Mouse (Mus musculus): ENCODE measurements at regions not wholly inside any gene's neighbourhood (a gene's known extent, or its start where the extent isn't known, plus 50 kb on each side); places are given as distances from the start of the nearest gene placed in this dataset.

- no peak for TF ChIP-seq CTCF (conservative IDR thresholded peaks at IDR 0.05; ENCODE audit: low read length)
- no peak for TF ChIP-seq POU5F1 (IDR thresholded peaks at IDR 0.05; ENCODE audit: borderline replicate concordance, low read length)
- TF ChIP-seq NANOG (IDR thresholded peaks at IDR 0.05; ENCODE audit: borderline replicate concordance, low read length), result no peak
- no peaks in the 10 kb centered on the region for H3K4me1 ChIP-seq (replicated peaks; ENCODE audit: low read depth, low read length)
- H3K27me3 ChIP-seq (ENCODE audit: insufficient read depth, low read length), result no peaks in the 10 kb centered on the region
- H3K36me3 ChIP-seq (ENCODE audit: insufficient read depth, low read length), result no peaks in the 10 kb centered on the region
- H3K9me3 ChIP-seq (ENCODE audit: low read length), result no peaks in the 10 kb centered on the region
- H3K4me3 ChIP-seq (replicated peaks; ENCODE audit: low read length), result no peak overlapping the region
Measured at GRCm38 (mm10) chr3:115655020-115655419, 59.9 kb downstream of the S1pr1 start.

GRCm38 (mm10) chr3:115652236-115652635 lies 62.6 kb downstream of the S1pr1 start:
- Histone ChIP-seq H3K4me1 (replicated peaks; ENCODE audit: low read depth, low read length) (no peaks in the 10 kb centered on the region), H3K27me3 (ENCODE audit: insufficient read depth, low read length) (no peaks in the 10 kb centered on the region), H3K9me3 (ENCODE audit: low read length) (no peaks in the 10 kb centered on the region), H3K4me3 (replicated peaks; ENCODE audit: low read length) (no peak overlapping the region), H3K36me3 (ENCODE audit: insufficient read depth, low read length) (no peaks in the 10 kb centered on the region)
- TF ChIP-seq POU5F1 (IDR thresholded peaks at IDR 0.05; ENCODE audit: borderline replicate concordance, low read length), result no peak
- TF ChIP-seq CTCF (conservative IDR thresholded peaks at IDR 0.05; ENCODE audit: low read length), result no peak
- TF ChIP-seq NANOG (IDR thresholded peaks at IDR 0.05; ENCODE audit: borderline replicate concordance, low read length), result no peak

- Histone ChIP-seq H3K9me3 (ENCODE audit: low read length) (no peaks in the 10 kb centered on the region), H3K36me3 (ENCODE audit: insufficient read depth, low read length) (no peaks in the 10 kb centered on the region), H3K4me1 (replicated peaks; ENCODE audit: low read depth, low read length) (no peaks in the 10 kb centered on the region), H3K4me3 (replicated peaks; ENCODE audit: low read length) (no peak overlapping the region), H3K27me3 (ENCODE audit: insufficient read depth, low read length) (no peaks in the 10 kb centered on the region)
- TF ChIP-seq NANOG (IDR thresholded peaks at IDR 0.05; ENCODE audit: borderline replicate concordance, low read length) (no peak), CTCF (conservative IDR thresholded peaks at IDR 0.05; ENCODE audit: low read length) (no peak), POU5F1 (IDR thresholded peaks at IDR 0.05; ENCODE audit: borderline replicate concordance, low read length) (no peak)
Measured at GRCm38 (mm10) chr3:115649338-115650117, 65.3 kb downstream of the S1pr1 start.

- peaks cover 13% of the 10 kb centered on the region for H3K4me1 ChIP-seq (replicated peaks; ENCODE audit: low read depth, low read length)
Measured at GRCm38 (mm10) chr3:115646993-115647392, 67.9 kb downstream of the S1pr1 start.

GRCm38 (mm10) chr3:115644307-115644706 lies 70.6 kb downstream of the S1pr1 start:
- no peak overlapping the region for H3K4me3 ChIP-seq (replicated peaks; ENCODE audit: low read length)
- H3K4me1 ChIP-seq (replicated peaks; ENCODE audit: low read depth, low read length), result peaks cover 20% of the 10 kb centered on the region
- no peaks in the 10 kb centered on the region for H3K27me3 ChIP-seq (ENCODE audit: insufficient read depth, low read length)
- no peaks in the 10 kb centered on the region for H3K9me3 ChIP-seq (ENCODE audit: low read length)
- TF ChIP-seq NANOG (IDR thresholded peaks at IDR 0.05; ENCODE audit: borderline replicate concordance, low read length), result no peak
- no peak for TF ChIP-seq POU5F1 (IDR thresholded peaks at IDR 0.05; ENCODE audit: borderline replicate concordance, low read length)
- no peak for TF ChIP-seq CTCF (conservative IDR thresholded peaks at IDR 0.05; ENCODE audit: low read length)
- no peaks in the 10 kb centered on the region for H3K36me3 ChIP-seq (ENCODE audit: insufficient read depth, low read length)

More at GRCm38 (mm10) chr3:115646993-115647392, 67.9 kb downstream of the S1pr1 start:
- no peak overlapping the region for H3K4me3 ChIP-seq (replicated peaks; ENCODE audit: low read length)
- TF ChIP-seq CTCF (conservative IDR thresholded peaks at IDR 0.05; ENCODE audit: low read length) (no peak), POU5F1 (IDR thresholded peaks at IDR 0.05; ENCODE audit: borderline replicate concordance, low read length) (no peak), NANOG (IDR thresholded peaks at IDR 0.05; ENCODE audit: borderline replicate concordance, low read length) (no peak)
- H3K9me3 ChIP-seq (ENCODE audit: low read length), result no peaks in the 10 kb centered on the region
- no peaks in the 10 kb centered on the region for H3K27me3 ChIP-seq (ENCODE audit: insufficient read depth, low read length)
- H3K36me3 ChIP-seq (ENCODE audit: insufficient read depth, low read length), result no peaks in the 10 kb centered on the region

- Histone ChIP-seq H3K36me3 (ENCODE audit: insufficient read depth, low read length) (no peaks in the 10 kb centered on the region), H3K4me1 (replicated peaks; ENCODE audit: low read depth, low read length) (peaks cover 20% of the 10 kb centered on the region), H3K4me3 (replicated peaks; ENCODE audit: low read length) (peak overlapping the region; percentile 52; the same call in 1 of the 2 replicates), H3K9me3 (ENCODE audit: low read length) (no peaks in the 10 kb centered on the region), H3K27me3 (ENCODE audit: insufficient read depth, low read length) (no peaks in the 10 kb centered on the region)
- peak; percentile 90 for TF ChIP-seq CTCF (conservative IDR thresholded peaks at IDR 0.05; ENCODE audit: low read length)
- no peak for TF ChIP-seq NANOG (IDR thresholded peaks at IDR 0.05; ENCODE audit: borderline replicate concordance, low read length)
- no peak for TF ChIP-seq POU5F1 (IDR thresholded peaks at IDR 0.05; ENCODE audit: borderline replicate concordance, low read length)
Measured at GRCm38 (mm10) chr3:115642846-115643260, 72.0 kb downstream of the S1pr1 start.

- peak overlapping the region; percentile 60 for H3K4me3 ChIP-seq (replicated peaks; ENCODE audit: low read length)
- peaks cover 1% of the 10 kb centered on the region; the same call in 1 of the 2 replicates for H3K27me3 ChIP-seq (ENCODE audit: insufficient read depth, low read length)
- TF ChIP-seq CTCF (conservative IDR thresholded peaks at IDR 0.05; ENCODE audit: low read length), result no peak
- TF ChIP-seq POU5F1 (IDR thresholded peaks at IDR 0.05; ENCODE audit: borderline replicate concordance, low read length), result no peak
- TF ChIP-seq NANOG (IDR thresholded peaks at IDR 0.05; ENCODE audit: borderline replicate concordance, low read length), result no peak
- H3K9me3 ChIP-seq (ENCODE audit: low read length), result no peaks in the 10 kb centered on the region
- peaks cover 20% of the 10 kb centered on the region for H3K4me1 ChIP-seq (replicated peaks; ENCODE audit: low read depth, low read length)
- H3K36me3 ChIP-seq (ENCODE audit: insufficient read depth, low read length), result no peaks in the 10 kb centered on the region
Measured at GRCm38 (mm10) chr3:115642001-115642845, 72.6 kb downstream of the S1pr1 start.

- H3K36me3 ChIP-seq (ENCODE audit: insufficient read depth, low read length), result no peaks in the 10 kb centered on the region
Measured at GRCm38 (mm10) chr3:115641411-115641810, 73.5 kb downstream of the S1pr1 start.

More at GRCm38 (mm10) chr3:115641411-115641810, 73.5 kb downstream of the S1pr1 start:
- H3K9me3 ChIP-seq (ENCODE audit: low read length), result no peaks in the 10 kb centered on the region
- peaks cover 20% of the 10 kb centered on the region for H3K4me1 ChIP-seq (replicated peaks; ENCODE audit: low read depth, low read length)
- no peak overlapping the region; the same call in 1 of the 2 replicates for H3K4me3 ChIP-seq (replicated peaks; ENCODE audit: low read length)
- H3K27me3 ChIP-seq (ENCODE audit: insufficient read depth, low read length), result peaks cover 2% of the 10 kb centered on the region; the same call in 1 of the 2 replicates
- no peak for TF ChIP-seq POU5F1 (IDR thresholded peaks at IDR 0.05; ENCODE audit: borderline replicate concordance, low read length)
- no peak for TF ChIP-seq NANOG (IDR thresholded peaks at IDR 0.05; ENCODE audit: borderline replicate concordance, low read length)
- no peak for TF ChIP-seq CTCF (conservative IDR thresholded peaks at IDR 0.05; ENCODE audit: low read length)
